Mouse (Mus musculus): ENCODE measurements around the gene Sntg2. TPM values are rescaled to one million over a fixed set of nuclear protein-coding genes. Genes with fewer than 3 reads are reported as not detected.

Sntg2 gene
- total and polyA plus RNA-seq, 3 experiments = not detected

GRCm38 (mm10) chr12:30161731-30162406, 211.3 kb downstream of the Sntg2 start (continued):
- no peak for TF ChIP-seq ZC3H11A (IDR thresholded peaks at IDR 0.05; ENCODE audit: low read depth, low read length)
- no peak for TF ChIP-seq ETS1 (conservative IDR thresholded peaks at IDR 0.05; ENCODE audit: low read depth, low read length)
- TF ChIP-seq TCF12 (IDR thresholded peaks at IDR 0.05; ENCODE audit: low read depth, low read length) = no peak

DNA sequence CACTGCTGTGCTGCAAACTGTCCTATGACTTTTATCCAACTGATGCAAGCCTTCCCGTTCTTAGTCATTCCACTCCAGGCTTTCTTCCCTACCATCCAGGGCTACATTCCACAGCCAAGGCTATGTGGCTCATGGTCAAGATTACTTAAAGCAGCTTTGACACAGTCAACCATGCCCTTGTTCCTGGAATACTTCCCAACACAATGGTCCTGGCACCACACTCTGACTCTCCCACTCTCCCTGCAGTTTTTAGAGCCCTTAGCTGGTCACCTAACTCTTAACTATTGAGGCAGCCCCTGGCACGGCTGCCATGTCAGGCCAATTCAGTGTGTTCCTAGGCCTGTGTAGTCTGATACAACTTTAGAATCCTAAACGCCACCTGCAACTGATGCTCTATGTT, 212.7 kb downstream of the Sntg2 start:
- dilution Hi-C loops (cut with MboI; ENCODE audit: extremely low pct_ligation_motif_present, extremely low pct_unique_long_range_greater_than_20kb, low sequenced_read_pairs) = no loop called here
- Histone ChIP-seq H3K9ac (ENCODE audit: insufficient read depth, low read depth) (no peak overlapping the region), H3K9me3 (replicated peaks; ENCODE audit: low read length) (no peaks in the 10 kb centered on the region), H3K27me3 (replicated peaks) (no peaks in the 10 kb centered on the region), H3K4me3 (replicated peaks in 1 of 3; ENCODE audit: low read depth in 2 of 3, low read length in 2 of 3, poor library complexity in 1 of 3) (no peak overlapping the region), H3K4me1 (ENCODE audit: control insufficient read depth in 1 of 2, insufficient read depth in 2 of 2) (peaks cover 12 to 32% of the 10 kb centered on the region in 2 experiments; a peak in 3 of 4 replicates), H3K27ac (ENCODE audit: insufficient read depth, low read depth) (no peak overlapping the region), H3K79me2 (replicated peaks; ENCODE audit: control insufficient read depth, extremely low read depth, insufficient read depth, poor library complexity, severe bottlenecking) (no peaks in the 10 kb centered on the region), H3K4me2 (ENCODE audit: insufficient read depth, low read depth, poor library complexity, severe bottlenecking) (no peak overlapping the region), H3K36me3 (replicated peaks in 1 of 2; ENCODE audit: control insufficient read depth in 1 of 2, insufficient read depth in 1 of 2, low read length in 1 of 2) (no peaks in the 10 kb centered on the region)
- no peak for TF ChIP-seq ZNF384 (IDR thresholded peaks at IDR 0.05; ENCODE audit: low read depth, low read length)
- TF ChIP-seq EP300 (IDR thresholded peaks at IDR 0.05; ENCODE audit: low read length) = no peak
- no peak for TF ChIP-seq RCOR1 (conservative IDR thresholded peaks at IDR 0.05; ENCODE audit: low read depth, low read length)
- TF ChIP-seq MAZ (IDR thresholded peaks at IDR 0.05; ENCODE audit: low read depth, low read length) = no peak
- no peak for TF ChIP-seq PAX5 (IDR thresholded peaks at IDR 0.05; ENCODE audit: low read length)
- no peak for TF ChIP-seq USF1 (IDR thresholded peaks at IDR 0.05; ENCODE audit: low read depth, low read length)
- no peak for TF ChIP-seq ZC3H11A (IDR thresholded peaks at IDR 0.05; ENCODE audit: low read depth, low read length)
- TF ChIP-seq NELFE (IDR thresholded peaks at IDR 0.05; ENCODE audit: low read depth, low read length) = no peak
- no peak for TF ChIP-seq HCFC1 (IDR thresholded peaks at IDR 0.05; ENCODE audit: low read depth, low read length)
- no peak for TF ChIP-seq CTCF (conservative IDR thresholded peaks at IDR 0.05 in 1 of 2, IDR thresholded peaks at IDR 0.05 in 1 of 2; ENCODE audit: low read depth in 2 of 2, low read length in 2 of 2)
- TF ChIP-seq ZKSCAN1 (IDR thresholded peaks at IDR 0.05; ENCODE audit: borderline replicate concordance, low read depth, low read length) = no peak
- no peak for DNase-seq (ENCODE audit: extremely low read depth)
- in situ Hi-C loops (cut with MboI; ENCODE audit: low pct_ligation_motif_present, low pct_unique_long_range_greater_than_20kb, low sequenced_read_pairs) = no loop called here

- no peaks in the 10 kb centered on the region for H3K36me3 ChIP-seq (replicated peaks in 1 of 2; ENCODE audit: control insufficient read depth in 1 of 2, insufficient read depth in 1 of 2, low read length in 1 of 2)
- no peak overlapping the region for H3K4me3 ChIP-seq (replicated peaks in 1 of 3; ENCODE audit: low read depth in 2 of 3, low read length in 2 of 3, poor library complexity in 1 of 3)
- no peak overlapping the region for H3K9ac ChIP-seq (ENCODE audit: insufficient read depth, low read depth)
- H3K4me1 ChIP-seq (ENCODE audit: control insufficient read depth in 1 of 2, insufficient read depth in 2 of 2) = peaks cover 9 to 27% of the 10 kb centered on the region in 2 experiments; a peak in 3 of 4 replicates
- H3K79me2 ChIP-seq (replicated peaks; ENCODE audit: control insufficient read depth, extremely low read depth, insufficient read depth, poor library complexity, severe bottlenecking) = no peaks in the 10 kb centered on the region
- H3K4me2 ChIP-seq (ENCODE audit: insufficient read depth, low read depth, poor library complexity, severe bottlenecking) = no peak overlapping the region
- H3K27me3 ChIP-seq (replicated peaks) = no peaks in the 10 kb centered on the region
- DNase-seq (ENCODE audit: extremely low read depth) = no peak
- dilution Hi-C loops (cut with MboI; ENCODE audit: extremely low pct_ligation_motif_present, extremely low pct_unique_long_range_greater_than_20kb, low sequenced_read_pairs) (no loop called here), in situ Hi-C loops (cut with MboI; ENCODE audit: low pct_ligation_motif_present, low pct_unique_long_range_greater_than_20kb, low sequenced_read_pairs) (no loop called here)
- H3K9me3 ChIP-seq (replicated peaks; ENCODE audit: low read length) = no peaks in the 10 kb centered on the region
- no peak overlapping the region for H3K27ac ChIP-seq (ENCODE audit: insufficient read depth, low read depth)
- no peak for TF ChIP-seq MAZ (IDR thresholded peaks at IDR 0.05; ENCODE audit: low read depth, low read length)
- TF ChIP-seq HCFC1 (IDR thresholded peaks at IDR 0.05; ENCODE audit: low read depth, low read length) = no peak
- TF ChIP-seq NRF1 (IDR thresholded peaks at IDR 0.05; ENCODE audit: low read depth, low read length) = no peak
- no peak for TF ChIP-seq ZKSCAN1 (IDR thresholded peaks at IDR 0.05; ENCODE audit: borderline replicate concordance, low read depth, low read length)
- TF ChIP-seq MEF2A (IDR thresholded peaks at IDR 0.05; ENCODE audit: borderline replicate concordance, low read depth, low read length) = no peak
- no peak for TF ChIP-seq ZC3H11A (IDR thresholded peaks at IDR 0.05; ENCODE audit: low read depth, low read length)
- no peak for TF ChIP-seq ETS1 (conservative IDR thresholded peaks at IDR 0.05; ENCODE audit: low read depth, low read length)
- no peak for TF ChIP-seq EP300 (IDR thresholded peaks at IDR 0.05; ENCODE audit: low read length)
- no peak for TF ChIP-seq USF1 (IDR thresholded peaks at IDR 0.05; ENCODE audit: low read depth, low read length)
- no peak for TF ChIP-seq POLR2A (IDR thresholded peaks at IDR 0.05; ENCODE audit: low read depth, low read length)
- no peak for TF ChIP-seq CTCF (conservative IDR thresholded peaks at IDR 0.05 in 1 of 2, IDR thresholded peaks at IDR 0.05 in 1 of 2; ENCODE audit: low read depth in 2 of 2, low read length in 2 of 2)
Observed at GRCm38 (mm10) chr12:30159788-30160187, 213.4 kb downstream of the Sntg2 start.

Measured in CH12.LX (cell line).